Mouse (Mus musculus): ENCODE results near the gene Slc25a25. TPM values are rescaled to one million over a fixed set of nuclear protein-coding genes. Genes with fewer than 3 reads are reported as not detected.

The Slc25a25 gene
- total RNA-seq, 1 experiment from 2014 or later: 27.4 TPM

GRCm38 (mm10) chr2:32415801-32416200 lies 35.4 kb downstream of the Slc25a25 start:
- ATAC-seq (replicated peaks; ENCODE audit: insufficient number of reproducible peaks, low FRiP score, low TSS enrichment, poor library complexity, severe bottlenecking): no peak

GRCm38 (mm10) chr2:32413936-32414335 lies 37.3 kb downstream of the Slc25a25 start:
- no peak for ATAC-seq (replicated peaks; ENCODE audit: insufficient number of reproducible peaks, low FRiP score, low TSS enrichment, poor library complexity, severe bottlenecking)

- no peak for ATAC-seq (replicated peaks; ENCODE audit: insufficient number of reproducible peaks, low FRiP score, low TSS enrichment, poor library complexity, severe bottlenecking)
Observed at GRCm38 (mm10) chr2:32412742-32413531, 38.3 kb downstream of the Slc25a25 start.

- ATAC-seq (replicated peaks; ENCODE audit: insufficient number of reproducible peaks, low FRiP score, low TSS enrichment, poor library complexity, severe bottlenecking): no peak
Observed at GRCm38 (mm10) chr2:32411407-32411806, 39.8 kb downstream of the Slc25a25 start.

- ATAC-seq (replicated peaks; ENCODE audit: insufficient number of reproducible peaks, low FRiP score, low TSS enrichment, poor library complexity, severe bottlenecking): no peak
Observed at GRCm38 (mm10) chr2:32408429-32409424, 42.5 kb downstream of the Slc25a25 start.

GRCm38 (mm10) chr2:32407144-32407824 lies 44.0 kb downstream of the Slc25a25 start:
- ATAC-seq (replicated peaks; ENCODE audit: insufficient number of reproducible peaks, low FRiP score, low TSS enrichment, poor library complexity, severe bottlenecking): no peak

- ATAC-seq (replicated peaks; ENCODE audit: insufficient number of reproducible peaks, low FRiP score, low TSS enrichment, poor library complexity, severe bottlenecking): peak; percentile 88
Observed at GRCm38 (mm10) chr2:32404663-32405062, 46.6 kb downstream of the Slc25a25 start.

GRCm38 (mm10) chr2:32396695-32397094 lies 54.5 kb downstream of the Slc25a25 start:
- ATAC-seq (replicated peaks; ENCODE audit: insufficient number of reproducible peaks, low FRiP score, low TSS enrichment, poor library complexity, severe bottlenecking): no peak

- ATAC-seq (replicated peaks; ENCODE audit: insufficient number of reproducible peaks, low FRiP score, low TSS enrichment, poor library complexity, severe bottlenecking): peak; percentile 87
Observed at GRCm38 (mm10) chr2:32395946-32396621, 55.2 kb downstream of the Slc25a25 start.

- peak; percentile 77 for ATAC-seq (replicated peaks; ENCODE audit: insufficient number of reproducible peaks, low FRiP score, low TSS enrichment, poor library complexity, severe bottlenecking)
Observed at GRCm38 (mm10) chr2:32395484-32395945, 55.7 kb downstream of the Slc25a25 start, which contains the start of gene Ptges2. Gene Ptges2, plus strand, starts transcription at chr2:32395896.

- ATAC-seq (replicated peaks; ENCODE audit: insufficient number of reproducible peaks, low FRiP score, low TSS enrichment, poor library complexity, severe bottlenecking): no peak
Observed at GRCm38 (mm10) chr2:32394973-32395372, 56.3 kb downstream of the Slc25a25 start.

GRCm38 (mm10) chr2:32392063-32392462 lies 59.2 kb downstream of the Slc25a25 start:
- ATAC-seq (replicated peaks; ENCODE audit: insufficient number of reproducible peaks, low FRiP score, low TSS enrichment, poor library complexity, severe bottlenecking): no peak

- no peak for ATAC-seq (replicated peaks; ENCODE audit: insufficient number of reproducible peaks, low FRiP score, low TSS enrichment, poor library complexity, severe bottlenecking)
Observed at GRCm38 (mm10) chr2:32390871-32391270, 60.4 kb downstream of the Slc25a25 start.

GRCm38 (mm10) chr2:32389157-32389556 lies 62.1 kb downstream of the Slc25a25 start:
- ATAC-seq (replicated peaks; ENCODE audit: insufficient number of reproducible peaks, low FRiP score, low TSS enrichment, poor library complexity, severe bottlenecking): no peak

- no peak for ATAC-seq (replicated peaks; ENCODE audit: insufficient number of reproducible peaks, low FRiP score, low TSS enrichment, poor library complexity, severe bottlenecking)
Observed at GRCm38 (mm10) chr2:32387706-32388490, 63.3 kb downstream of the Slc25a25 start, which contains the start of gene Lcn2. Gene Lcn2, minus strand, starts transcription at chr2:32388252.

- ATAC-seq (replicated peaks; ENCODE audit: insufficient number of reproducible peaks, low FRiP score, low TSS enrichment, poor library complexity, severe bottlenecking): no peak
Observed at GRCm38 (mm10) chr2:32382689-32383088, 68.6 kb downstream of the Slc25a25 start.

- ATAC-seq (replicated peaks; ENCODE audit: insufficient number of reproducible peaks, low FRiP score, low TSS enrichment, poor library complexity, severe bottlenecking): peak; percentile 88
Observed at GRCm38 (mm10) chr2:32381775-32382223, 69.4 kb downstream of the Slc25a25 start, which contains the start of gene 1110008P14Rik. Gene 1110008P14Rik, minus strand, starts transcription at chr2:32381938.
